Mouse (Mus musculus): ENCODE measurements around the gene Jhy.

DNA sequence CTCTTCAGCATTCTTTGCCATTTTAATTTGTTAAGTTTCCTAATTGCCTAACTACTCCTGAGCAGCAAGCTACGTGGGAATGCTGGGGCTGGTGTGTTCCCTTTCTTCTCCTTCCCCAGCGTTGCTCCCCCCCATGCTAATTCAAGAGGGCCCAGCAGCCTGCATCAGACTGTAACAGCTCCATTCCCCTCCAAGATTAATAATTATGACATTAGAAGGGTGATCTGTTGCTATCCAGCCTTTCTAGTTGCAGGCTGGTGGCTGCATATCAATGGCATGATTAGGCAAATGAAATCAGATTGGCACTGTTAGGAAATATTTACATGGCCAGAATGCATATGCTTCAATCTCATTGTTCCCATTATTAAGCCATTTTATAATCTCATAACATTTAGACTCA, 112.4 kb downstream of the Jhy start:
- TF ChIP-seq CTCF (IDR thresholded peaks at IDR 0.05; ENCODE audit: control insufficient read depth, insufficient read depth, insufficient read length) (no peak), CEBPB (IDR thresholded peaks at IDR 0.05; ENCODE audit: low read depth) (no peak)
